Mouse (Mus musculus) megakaryocyte, embryonic 14.5 days (primary cell): ENCODE measurements around the gene Smyd4.

Experiments
- FLI1 ChIP-seq: IDR thresholded peaks from 2 replicates; pipeline ENCODE4 v1.6.1; 2012; ENCODE audit warnings: low read length, inconsistent platforms, mixed read lengths
- GATA1 ChIP-seq: IDR thresholded peaks from 3 replicates; pipeline ENCODE4 v1.6.1; 2012; ENCODE audit warnings: mixed read lengths, low read length, inconsistent platforms, borderline replicate concordance

DNA sequence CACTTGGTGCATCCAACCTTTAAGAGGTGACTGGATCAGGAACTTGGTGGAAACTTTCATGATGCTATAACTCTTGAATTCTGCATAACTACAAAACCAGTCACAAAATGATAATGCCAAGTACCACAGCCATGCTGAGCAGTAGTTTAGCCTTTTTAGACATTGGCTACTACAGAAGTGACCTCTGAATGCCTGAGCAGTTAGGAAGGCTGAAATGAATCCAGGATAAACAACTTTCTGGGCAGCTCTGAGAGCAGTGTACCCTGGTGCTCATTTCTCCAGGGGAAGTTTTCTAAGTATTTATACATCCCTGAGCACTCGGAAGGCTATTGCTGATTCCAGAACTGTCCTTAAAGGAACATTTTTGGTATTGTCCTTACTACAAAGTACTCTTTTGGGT, 7.2 kb downstream of the Smyd4 start:
- no peak for TF ChIP-seq GATA1
- no peak for TF ChIP-seq FLI1
